Mouse (Mus musculus): ENCODE measurements at regions not wholly inside any gene's neighbourhood (a gene's known extent, or its start where the extent isn't known, plus 50 kb on each side); places are given as distances from the start of the nearest gene placed in this dataset.
A peak's percentile ranks its signal among the peaks of the same experiment; 100 is the strongest.

- no peak for DNase-seq (ENCODE audit: low read depth, low spot score)
Measured at GRCm38 (mm10) chr6:101593782-101594641, 216.3 kb upstream of the Pdzrn3 start.

GRCm38 (mm10) chr6:101585871-101586270 lies 208.2 kb upstream of the Pdzrn3 start:
- DNase-seq (ENCODE audit: low read depth, low spot score) = no peak

DNA sequence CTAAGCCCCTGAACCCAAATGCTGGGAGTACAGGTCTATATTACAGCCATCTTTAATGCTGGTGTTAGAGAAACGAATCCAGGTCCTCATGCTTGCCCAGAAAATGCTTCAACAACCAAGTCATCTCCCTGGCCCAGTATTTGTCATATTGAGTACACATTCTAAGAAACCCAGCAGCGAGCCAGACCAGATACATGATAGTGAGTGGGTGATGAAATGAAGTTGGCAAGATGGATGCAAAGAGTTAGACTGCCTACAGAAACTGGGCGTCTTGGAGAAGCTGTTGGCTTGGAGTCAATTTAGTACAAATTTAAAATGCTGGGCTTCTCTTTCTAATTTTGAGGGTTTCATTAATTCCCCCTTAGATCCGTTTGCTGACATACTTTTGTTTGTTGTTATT lies 203.1 kb upstream of the Pdzrn3 start:
- DNase-seq (ENCODE audit: low read depth, low spot score) = no peak

DNA sequence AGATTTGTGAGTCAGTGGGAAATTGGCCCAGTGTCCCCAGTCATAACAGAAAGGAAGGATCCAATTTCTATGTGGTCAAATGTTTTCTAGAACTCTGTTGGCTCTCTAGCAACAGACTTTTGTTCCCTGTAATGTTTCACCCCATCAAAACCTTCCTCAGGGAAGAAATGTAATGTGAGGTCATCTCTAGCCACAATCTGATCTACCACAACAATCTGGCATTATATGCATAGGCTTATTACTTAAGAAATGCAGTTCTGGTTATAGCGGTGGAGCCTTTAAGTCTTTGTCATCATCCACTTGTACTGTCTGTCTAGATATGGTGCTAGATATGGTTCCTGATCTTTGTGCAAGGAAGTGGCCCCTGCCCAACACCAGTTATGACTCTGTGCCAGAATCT lies 178.4 kb upstream of the Pdzrn3 start:
- no peak for DNase-seq (ENCODE audit: low read depth, low spot score)

- DNase-seq (ENCODE audit: low read depth, low spot score) = peak; percentile 48
Measured at GRCm38 (mm10) chr6:101554965-101555604, 177.4 kb upstream of the Pdzrn3 start.

DNA sequence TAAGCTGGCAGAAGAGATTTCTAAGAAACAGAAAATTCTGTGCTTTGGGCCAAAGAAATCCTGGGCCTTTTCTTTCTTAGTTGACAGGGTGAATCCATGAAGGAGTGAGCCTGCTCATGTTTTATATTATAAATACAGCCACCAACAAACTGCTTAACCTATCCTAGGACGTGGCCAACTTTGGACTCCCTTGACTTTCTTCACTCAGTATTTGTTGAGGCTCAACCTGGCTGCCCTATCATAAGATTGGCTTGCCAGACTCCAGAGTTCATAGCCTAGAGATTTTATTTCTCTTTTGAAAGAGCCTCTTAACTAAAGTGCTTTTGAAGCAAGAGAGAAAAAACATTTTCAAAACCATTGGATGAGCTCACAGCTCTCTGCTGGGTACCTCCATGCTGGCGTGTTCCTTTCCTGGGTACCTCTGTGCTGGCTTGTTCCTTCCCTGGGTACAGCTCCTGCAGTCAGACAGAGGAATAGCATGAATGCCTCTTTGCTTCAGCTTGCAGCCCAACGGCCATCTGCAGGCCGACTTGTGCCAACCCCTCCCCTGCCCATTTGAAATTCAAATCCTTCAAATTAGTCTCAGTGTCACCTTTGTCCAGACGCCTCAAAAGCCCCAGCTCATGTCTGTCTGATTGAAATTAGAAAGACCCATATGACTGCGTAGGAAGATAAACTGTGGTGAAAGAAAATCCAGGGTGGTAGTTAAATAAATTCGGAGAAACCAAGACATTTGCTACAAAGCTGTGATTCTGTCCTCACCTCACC lies 173.0 kb upstream of the Pdzrn3 start:
- DNase-seq (ENCODE audit: low read depth, low spot score) = no peak

- DNase-seq (ENCODE audit: low read depth, low spot score) = no peak
Measured at GRCm38 (mm10) chr6:101537581-101537980, 159.9 kb upstream of the Pdzrn3 start.

- no peak for DNase-seq (ENCODE audit: low read depth, low spot score)
Measured at GRCm38 (mm10) chr6:101534214-101535052, 156.7 kb upstream of the Pdzrn3 start.

DNA sequence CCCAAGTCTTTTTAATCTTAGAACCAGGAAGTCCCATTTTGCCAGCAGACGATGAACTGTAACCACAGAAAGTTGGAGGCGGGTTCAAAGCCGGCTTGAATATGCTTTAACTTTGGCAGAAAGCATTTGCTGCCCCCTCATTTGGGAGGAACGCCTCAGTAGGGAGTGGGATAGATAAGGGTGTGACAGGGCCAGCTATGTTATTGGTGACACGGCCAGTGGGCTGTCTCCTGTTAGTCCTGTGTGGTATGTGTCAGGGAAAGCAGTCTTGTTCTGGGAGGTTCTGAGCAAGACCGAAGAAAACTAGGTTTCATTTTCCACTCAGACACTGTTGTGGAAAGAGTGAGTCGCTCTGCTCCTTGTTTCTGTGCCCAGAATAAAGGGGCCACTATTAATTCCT lies 154.7 kb upstream of the Pdzrn3 start:
- no peak for DNase-seq (ENCODE audit: low read depth, low spot score)

DNA sequence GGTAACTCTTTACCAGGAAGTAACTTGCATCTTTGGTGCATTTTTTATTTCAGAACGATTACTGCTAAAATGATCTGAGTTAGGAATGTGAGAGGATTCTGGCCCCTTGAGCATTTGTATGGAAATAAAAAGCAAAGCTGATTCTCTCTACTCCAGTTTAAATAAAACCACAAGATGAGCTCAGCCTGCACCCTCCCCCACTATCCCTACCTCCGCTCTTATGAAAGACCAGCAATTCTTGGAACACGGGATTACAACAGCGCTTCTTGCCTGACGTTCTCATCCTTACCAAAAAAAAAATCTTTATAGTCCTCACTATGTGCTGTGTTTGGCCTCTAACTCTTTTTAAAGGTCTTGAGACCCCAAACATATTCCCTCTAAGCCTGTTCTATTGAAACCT lies 154.2 kb upstream of the Pdzrn3 start:
- no peak for DNase-seq (ENCODE audit: low read depth, low spot score)

DNA sequence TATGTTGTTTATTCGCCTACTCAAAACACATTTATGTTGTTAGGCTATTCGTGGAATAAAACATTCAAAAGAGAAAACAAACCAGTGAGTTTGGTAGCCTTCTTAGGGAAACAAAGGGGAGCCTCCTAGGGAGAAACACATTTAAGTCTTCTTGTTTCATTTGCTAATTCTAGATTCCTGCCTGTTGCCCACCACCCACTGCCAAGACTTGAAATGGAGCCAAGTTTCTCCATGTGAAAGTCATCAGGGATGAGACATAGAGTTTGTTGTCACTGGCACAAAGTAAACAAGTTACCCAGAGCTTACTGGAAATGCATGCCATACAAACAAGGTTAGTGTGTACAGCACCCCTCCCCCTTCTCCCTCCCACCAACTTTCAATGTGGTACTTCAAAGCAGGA lies 147.4 kb upstream of the Pdzrn3 start:
- no peak for DNase-seq (ENCODE audit: low read depth, low spot score)

GRCm38 (mm10) chr6:101521316-101521715 lies 143.6 kb upstream of the Pdzrn3 start:
- DNase-seq (ENCODE audit: low read depth, low spot score) = no peak

- DNase-seq (ENCODE audit: low read depth, low spot score) = no peak
Measured at GRCm38 (mm10) chr6:101520755-101521154, 143.1 kb upstream of the Pdzrn3 start.

- DNase-seq (ENCODE audit: low read depth, low spot score) = no peak
Measured at GRCm38 (mm10) chr6:101518904-101519701, 141.4 kb upstream of the Pdzrn3 start.

- no peak for DNase-seq (ENCODE audit: low read depth, low spot score)
Measured at GRCm38 (mm10) chr6:101517584-101517983, 139.9 kb upstream of the Pdzrn3 start.

GRCm38 (mm10) chr6:101513696-101514095 lies 136.0 kb upstream of the Pdzrn3 start:
- no peak for DNase-seq (ENCODE audit: low read depth, low spot score)

DNA sequence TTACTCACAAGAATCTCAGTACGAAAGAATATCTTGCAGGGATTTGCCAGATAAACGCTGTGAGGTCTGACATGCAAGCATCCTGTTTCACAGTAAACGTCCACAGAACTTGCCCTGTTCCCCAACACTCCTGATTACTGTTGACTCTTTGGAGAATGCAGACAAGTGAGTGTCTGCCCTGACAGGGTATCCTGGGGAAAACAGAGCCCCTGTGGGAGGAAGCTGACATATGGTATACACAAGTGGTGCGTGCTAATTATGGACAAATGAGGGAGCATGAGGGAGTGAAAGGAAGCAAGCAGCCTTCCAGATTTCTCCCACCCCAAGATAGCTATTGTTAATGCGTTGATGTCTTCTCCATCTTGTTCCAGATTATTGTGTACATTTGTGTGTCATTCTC lies 124.5 kb upstream of the Pdzrn3 start:
- DNase-seq (ENCODE audit: low read depth, low spot score) = no peak

DNA sequence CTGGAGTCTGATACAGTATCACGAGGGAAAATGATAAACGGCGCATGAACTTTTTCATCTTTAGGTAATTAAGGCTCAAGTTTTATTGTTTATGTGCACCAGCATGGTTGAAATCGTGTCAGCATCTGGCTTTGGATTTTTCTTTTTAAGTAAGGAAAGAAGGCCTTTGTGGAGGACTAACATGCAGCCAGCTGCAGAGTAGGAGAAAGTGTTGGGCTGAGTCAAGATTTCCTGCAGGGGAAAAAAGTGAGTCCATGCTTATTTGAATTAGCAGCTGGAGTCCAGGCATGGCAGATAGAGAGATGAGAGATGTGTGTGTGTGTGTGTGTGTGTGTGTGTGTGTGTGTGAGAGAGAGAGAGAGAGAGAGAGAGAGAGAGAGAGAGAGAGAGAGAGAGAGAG lies 124.0 kb upstream of the Pdzrn3 start:
- DNase-seq (ENCODE audit: low read depth, low spot score) = no peak

- no peak for DNase-seq (ENCODE audit: low read depth, low spot score)
Measured at GRCm38 (mm10) chr6:101500202-101500601, 122.5 kb upstream of the Pdzrn3 start.

DNA sequence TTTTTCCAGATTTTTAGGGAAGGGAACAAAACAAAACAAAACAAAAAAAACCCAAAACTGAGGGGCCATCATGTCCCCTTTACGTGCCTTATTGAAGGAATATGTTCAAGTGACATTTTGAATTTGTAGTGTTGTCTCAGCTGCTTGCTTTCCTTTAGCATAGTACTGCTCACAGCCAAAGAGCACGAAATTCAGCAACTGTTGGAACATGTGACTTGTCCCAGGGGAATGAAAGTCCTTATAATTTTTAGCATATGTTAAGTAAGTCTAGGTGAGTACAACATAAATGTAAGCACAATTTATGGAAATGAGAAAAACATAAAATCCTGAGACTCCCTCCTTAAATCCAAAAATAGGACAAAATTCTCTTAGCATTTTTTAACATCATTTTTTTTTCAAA lies 110.8 kb upstream of the Pdzrn3 start:
- no peak for DNase-seq (ENCODE audit: low read depth, low spot score)

Data from embryo, embryonic 11.5 days (tissue).